Mouse (Mus musculus) gastrocnemius, adult 8-10 months (tissue): ENCODE measurements at regions not wholly inside any gene's neighbourhood (a gene's known extent, or its start where the extent isn't known, plus 50 kb on each side); places are given as distances from the start of the nearest gene placed in this dataset.

Experiments used
- DNase-seq, 2 experiments: peaks; one replicate each; pipeline ENCODE4 v3.0.0; 2022; ENCODE audit warnings: low spot score in 2 of 2

DNA sequence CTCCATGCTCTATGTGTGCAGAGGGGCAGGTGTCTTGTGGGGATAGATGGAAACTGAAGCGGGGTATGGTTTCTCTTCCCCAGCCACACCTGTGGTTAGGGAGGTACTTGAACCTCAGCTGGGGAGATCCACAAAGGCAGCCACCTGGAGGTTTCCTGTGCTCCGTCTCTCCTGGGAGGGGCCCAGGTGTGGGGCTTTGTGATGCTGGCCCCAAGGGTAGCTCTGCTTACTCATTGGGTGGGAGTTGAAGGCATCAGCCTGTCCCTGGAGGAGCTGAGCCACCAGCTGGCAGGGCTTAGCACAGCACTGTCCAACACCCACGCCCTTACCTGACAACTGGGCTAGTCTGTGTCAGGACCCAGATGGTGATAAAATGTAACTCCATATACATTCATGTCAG, 81.4 kb downstream of the Lhx2 start:
- DNase-seq, result no peak

GRCm38 (mm10) chr2:38422406-38422805, 83.3 kb downstream of the Lhx2 start:
- no peak for DNase-seq

- no peak for DNase-seq
Observed at GRCm38 (mm10) chr2:38423886-38424277, 84.8 kb downstream of the Lhx2 start.

- DNase-seq, result no peak
Observed at GRCm38 (mm10) chr2:38424278-38424931, 85.3 kb downstream of the Lhx2 start.

DNA sequence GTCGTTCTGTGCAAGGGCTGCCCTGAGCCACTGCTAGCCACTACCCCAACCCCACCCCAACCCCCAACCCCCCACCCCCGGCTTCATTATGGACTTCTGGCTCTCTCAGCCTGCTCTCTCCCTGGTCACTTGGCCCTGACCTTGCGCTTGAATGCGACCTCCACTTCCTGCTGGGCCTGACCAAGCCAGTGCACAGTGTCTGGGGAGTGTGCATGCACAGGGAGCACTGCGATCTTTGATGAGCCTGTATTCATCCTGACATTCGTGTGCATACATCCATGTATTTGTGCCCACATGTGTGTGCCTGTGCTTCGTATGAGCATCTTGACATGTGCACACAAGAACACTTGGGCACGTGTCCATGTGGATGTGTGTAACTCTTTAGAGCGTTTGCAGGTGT, 85.9 kb downstream of the Lhx2 start:
- no peak for DNase-seq

- peak; percentile 71 to 74 for DNase-seq
Observed at GRCm38 (mm10) chr2:38429752-38430378, 81.6 kb upstream of the Nek6 start.

DNA sequence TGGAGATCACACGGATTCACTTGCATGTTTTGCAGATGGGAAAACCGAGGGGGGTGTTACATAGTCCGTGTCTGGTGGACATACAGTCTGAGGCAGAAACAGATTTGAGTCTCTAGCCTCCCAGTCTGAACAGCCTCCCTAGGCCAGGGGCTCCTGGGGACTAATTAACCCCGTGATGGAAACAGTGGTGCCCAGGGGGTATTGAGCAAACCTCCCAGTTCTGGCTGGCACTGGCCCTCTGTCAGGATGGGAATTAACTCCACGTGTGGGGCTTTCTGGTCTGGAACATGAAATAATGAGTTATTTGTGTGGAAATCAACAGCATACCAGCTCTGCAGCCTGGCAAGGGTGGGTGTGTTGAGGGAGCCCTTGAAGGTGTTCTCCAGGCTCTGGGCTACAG, 79.9 kb upstream of the Nek6 start:
- DNase-seq, result no peak

DNA sequence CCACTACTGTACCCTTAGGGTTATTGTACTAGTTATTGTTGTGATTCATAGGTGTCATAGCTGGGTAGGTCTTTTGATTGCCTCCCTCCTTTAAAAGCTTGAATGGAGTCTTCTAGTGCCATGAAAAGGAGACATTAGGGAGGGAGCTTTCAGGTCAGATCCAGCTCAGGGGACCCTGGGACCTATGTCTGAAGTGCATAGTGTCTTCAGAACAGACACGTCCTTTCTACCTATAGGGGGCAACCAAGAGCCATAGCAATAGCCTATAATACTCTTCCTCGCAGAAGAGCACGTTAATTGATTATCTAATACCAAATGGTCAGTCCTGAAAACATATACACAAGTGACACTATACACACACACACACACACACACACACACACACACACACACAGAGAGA, 77.7 kb upstream of the Nek6 start:
- DNase-seq, result no peak

DNA sequence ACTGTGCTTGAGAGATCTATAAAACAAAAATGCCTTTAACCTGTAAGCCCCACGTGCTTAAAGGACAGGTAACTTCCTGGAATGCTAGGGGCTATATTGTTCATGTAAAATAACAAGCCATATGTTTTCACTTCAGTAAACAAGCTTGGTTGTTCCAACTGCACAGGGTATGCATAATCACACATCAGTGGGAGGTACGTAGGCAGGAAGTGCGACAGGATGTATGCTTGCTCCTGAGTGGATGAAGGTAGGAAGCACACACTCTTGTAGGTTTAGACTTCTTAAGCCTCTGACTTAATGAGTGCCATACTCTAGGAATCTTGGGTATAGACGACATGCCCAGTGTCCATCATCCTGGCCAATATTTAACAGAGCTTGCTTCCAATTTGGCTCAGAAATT, 74.7 kb upstream of the Nek6 start:
- DNase-seq, result no peak

GRCm38 (mm10) chr2:38439191-38439590, 72.3 kb upstream of the Nek6 start:
- no peak for DNase-seq

- DNase-seq, result no peak
Observed at GRCm38 (mm10) chr2:38439973-38440372, 71.5 kb upstream of the Nek6 start.

DNA sequence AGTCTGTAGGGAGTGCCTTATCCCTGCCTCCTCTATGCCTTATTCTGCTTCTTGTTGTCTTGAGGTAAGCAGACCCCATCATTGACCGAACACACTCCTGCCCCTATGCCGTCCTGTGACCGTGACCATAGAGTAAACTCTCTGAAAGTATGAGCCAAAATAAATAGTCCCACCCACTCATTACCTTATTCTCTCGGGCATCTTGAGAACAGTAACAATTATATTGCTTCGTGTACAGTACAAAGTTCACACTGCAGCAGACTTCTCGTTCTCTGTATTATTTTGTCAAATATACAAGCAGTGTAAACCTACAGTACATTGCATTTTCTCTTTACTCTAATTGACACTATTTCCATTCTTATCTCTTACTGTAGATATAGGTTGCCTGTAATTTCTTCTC, 62.4 kb upstream of the Nek6 start:
- DNase-seq, result no peak

- no peak for DNase-seq
Observed at GRCm38 (mm10) chr2:38456571-38456970, 54.9 kb upstream of the Nek6 start.

- no peak for DNase-seq
Observed at GRCm38 (mm10) chr2:38460367-38460766, 51.1 kb upstream of the Nek6 start.

GRCm38 (mm10) chr2:38460825-38461540, 50.5 kb upstream of the Nek6 start:
- no peak for DNase-seq
